Mouse (Mus musculus) ES-Bruce4 (cell line): ENCODE data around the gene Gm42517.

Source experiments
- CTCF ChIP-seq: IDR thresholded peaks from one replicate; pipeline ENCODE4 v1.8.1; 2011; ENCODE audit warnings: low read depth, low read length
- EP300 ChIP-seq: IDR thresholded peaks from 2 replicates; pipeline ENCODE4 v1.6.1; 2011; ENCODE audit warnings: low read depth, low read length; ENCODE audit not compliant: insufficient read depth

- TF ChIP-seq CTCF (no peak), EP300 (no peak)
Observed at GRCm38 (mm10) chr5:108385632-108386031, 17.9 kb upstream of the Gm42517 start.
